Mouse (Mus musculus): ENCODE results near the gene AI182371. TPM values are rescaled to one million over a fixed set of nuclear protein-coding genes. Genes with fewer than 3 reads are reported as not detected.

The AI182371 gene
- polyA plus RNA-seq, 1 experiment, result 0.93 TPM

DNA sequence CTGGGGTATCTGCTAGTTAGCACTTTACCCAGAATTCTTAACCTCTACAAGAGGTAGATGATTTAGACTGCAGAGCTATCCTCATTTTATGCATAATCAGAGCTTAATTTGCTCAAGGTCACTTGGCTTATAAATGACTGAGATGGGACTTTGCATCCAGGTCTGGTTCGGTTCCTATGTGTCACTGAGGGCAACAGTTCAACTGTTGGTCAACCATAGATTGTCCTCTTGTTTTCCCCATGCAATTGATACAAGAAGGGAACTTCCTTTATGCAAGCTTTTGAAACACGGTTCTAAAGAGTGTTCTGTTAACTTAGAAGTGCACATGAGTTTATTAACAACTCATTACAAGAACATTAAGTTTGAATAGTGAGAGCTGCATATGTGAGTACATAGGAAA, 43.0 kb downstream of the AI182371 start:
- Histone ChIP-seq H3K27ac (ENCODE audit: insufficient read depth, low read length) (no peak overlapping the region), H3K4me1 (ENCODE audit: control insufficient read depth, insufficient read depth, low read length) (no peaks in the 10 kb centered on the region), H3K36me3 (ENCODE audit: control insufficient read depth, insufficient read depth, low read length, poor library complexity, severe bottlenecking) (no peaks in the 10 kb centered on the region), H3K9ac (ENCODE audit: low read depth, poor library complexity, severe bottlenecking) (no peak overlapping the region), H3K9me3 (replicated peaks; ENCODE audit: control insufficient read depth, insufficient read depth, low read length, poor library complexity, severe bottlenecking) (no peaks in the 10 kb centered on the region), H3K4me3 (ENCODE audit: low read depth, low read length) (no peak overlapping the region), H3K27me3 (ENCODE audit: control insufficient read depth, insufficient read depth, low read length, poor library complexity, severe bottlenecking) (no peaks in the 10 kb centered on the region)
- no peak for TF ChIP-seq POLR2A (IDR thresholded peaks at IDR 0.05; ENCODE audit: insufficient read depth, low read length)
- no peak for TF ChIP-seq CTCF (IDR thresholded peaks at IDR 0.05; ENCODE audit: low read depth, low read length)
- TF ChIP-seq EP300 (IDR thresholded peaks at IDR 0.05; ENCODE audit: insufficient read depth, low read depth, low read length), result no peak

DNA sequence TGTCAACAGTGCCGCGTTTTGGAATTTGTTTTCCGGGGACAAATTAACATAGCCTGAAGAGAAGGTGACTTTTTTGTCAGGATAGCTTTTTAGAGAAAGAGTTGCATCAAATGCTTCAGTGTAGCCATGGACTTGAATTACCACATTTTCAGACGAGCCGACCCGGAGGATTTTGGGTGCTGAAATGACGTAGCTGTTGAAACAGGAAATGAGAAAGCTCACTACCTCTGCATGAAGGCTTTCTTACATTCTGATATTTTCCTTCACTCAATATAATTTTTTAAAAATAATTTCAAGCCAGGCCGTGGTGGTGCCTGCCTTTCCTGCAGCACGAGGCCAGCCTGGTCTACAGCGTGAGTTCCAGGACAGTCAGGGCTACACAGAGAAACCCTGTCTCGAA, 44.1 kb downstream of the AI182371 start:
- no peak for TF ChIP-seq EP300 (IDR thresholded peaks at IDR 0.05; ENCODE audit: insufficient read depth, low read depth, low read length)
- TF ChIP-seq POLR2A (IDR thresholded peaks at IDR 0.05; ENCODE audit: insufficient read depth, low read length), result no peak
- no peak for TF ChIP-seq CTCF (IDR thresholded peaks at IDR 0.05; ENCODE audit: low read depth, low read length)
- Histone ChIP-seq H3K9ac (ENCODE audit: low read depth, poor library complexity, severe bottlenecking) (no peak overlapping the region), H3K4me1 (ENCODE audit: control insufficient read depth, insufficient read depth, low read length) (no peaks in the 10 kb centered on the region), H3K27ac (ENCODE audit: insufficient read depth, low read length) (no peak overlapping the region), H3K27me3 (ENCODE audit: control insufficient read depth, insufficient read depth, low read length, poor library complexity, severe bottlenecking) (no peaks in the 10 kb centered on the region), H3K36me3 (ENCODE audit: control insufficient read depth, insufficient read depth, low read length, poor library complexity, severe bottlenecking) (no peaks in the 10 kb centered on the region), H3K9me3 (replicated peaks; ENCODE audit: control insufficient read depth, insufficient read depth, low read length, poor library complexity, severe bottlenecking) (no peaks in the 10 kb centered on the region), H3K4me3 (ENCODE audit: low read depth, low read length) (no peak overlapping the region)

- no peaks in the 10 kb centered on the region for H3K4me1 ChIP-seq (ENCODE audit: control insufficient read depth, insufficient read depth, low read length)
- H3K27me3 ChIP-seq (ENCODE audit: control insufficient read depth, insufficient read depth, low read length, poor library complexity, severe bottlenecking), result no peaks in the 10 kb centered on the region
- no peak overlapping the region for H3K27ac ChIP-seq (ENCODE audit: insufficient read depth, low read length)
- TF ChIP-seq CTCF (IDR thresholded peaks at IDR 0.05; ENCODE audit: low read depth, low read length), result peak; percentile 48
- TF ChIP-seq EP300 (IDR thresholded peaks at IDR 0.05; ENCODE audit: insufficient read depth, low read depth, low read length), result no peak
- no peaks in the 10 kb centered on the region for H3K36me3 ChIP-seq (ENCODE audit: control insufficient read depth, insufficient read depth, low read length, poor library complexity, severe bottlenecking)
- no peaks in the 10 kb centered on the region for H3K9me3 ChIP-seq (replicated peaks; ENCODE audit: control insufficient read depth, insufficient read depth, low read length, poor library complexity, severe bottlenecking)
- no peak overlapping the region for H3K4me3 ChIP-seq (ENCODE audit: low read depth, low read length)
- no peak overlapping the region for H3K9ac ChIP-seq (ENCODE audit: low read depth, poor library complexity, severe bottlenecking)
Measured at GRCm38 (mm10) chr2:35048851-35049250, 52.5 kb downstream of the AI182371 start.

DNA sequence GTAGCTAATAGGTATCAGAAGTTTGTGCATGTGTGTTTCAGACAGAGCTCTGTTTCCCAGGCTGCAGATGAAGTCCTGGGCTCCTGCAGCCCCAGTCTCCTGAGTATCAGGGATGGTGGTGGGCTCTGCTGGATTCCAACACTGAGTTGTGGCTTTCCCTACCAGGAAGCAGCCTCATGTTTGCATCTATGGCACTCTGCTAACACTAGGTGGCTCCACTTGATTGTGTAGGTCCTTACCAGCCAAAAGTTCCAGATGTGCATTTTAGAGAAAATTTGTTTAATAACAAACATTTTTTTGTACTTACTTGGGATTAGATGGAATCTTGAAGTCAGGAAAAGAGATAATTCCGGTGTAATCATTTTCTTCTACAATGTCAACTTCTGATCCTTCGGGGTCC, 56.4 kb downstream of the AI182371 start:
- TF ChIP-seq POLR2A (IDR thresholded peaks at IDR 0.05; ENCODE audit: insufficient read depth, low read length) (no peak), CTCF (IDR thresholded peaks at IDR 0.05; ENCODE audit: low read depth, low read length) (peak; percentile 43)
- H3K9ac ChIP-seq (ENCODE audit: low read depth, poor library complexity, severe bottlenecking), result no peak overlapping the region
- no peaks in the 10 kb centered on the region for H3K9me3 ChIP-seq (replicated peaks; ENCODE audit: control insufficient read depth, insufficient read depth, low read length, poor library complexity, severe bottlenecking)
- H3K4me1 ChIP-seq (ENCODE audit: control insufficient read depth, insufficient read depth, low read length), result no peaks in the 10 kb centered on the region
- no peaks in the 10 kb centered on the region for H3K36me3 ChIP-seq (ENCODE audit: control insufficient read depth, insufficient read depth, low read length, poor library complexity, severe bottlenecking)
- H3K27ac ChIP-seq (ENCODE audit: insufficient read depth, low read length), result no peak overlapping the region
- no peaks in the 10 kb centered on the region for H3K27me3 ChIP-seq (ENCODE audit: control insufficient read depth, insufficient read depth, low read length, poor library complexity, severe bottlenecking)
- H3K4me3 ChIP-seq (ENCODE audit: low read depth, low read length), result no peak overlapping the region

- no peak for TF ChIP-seq EP300 (IDR thresholded peaks at IDR 0.05; ENCODE audit: insufficient read depth, low read depth, low read length)
- TF ChIP-seq CTCF (IDR thresholded peaks at IDR 0.05; ENCODE audit: low read depth, low read length), result no peak
- TF ChIP-seq POLR2A (IDR thresholded peaks at IDR 0.05; ENCODE audit: insufficient read depth, low read length), result no peak
- Histone ChIP-seq H3K27ac (ENCODE audit: insufficient read depth, low read length) (no peak overlapping the region), H3K4me1 (ENCODE audit: control insufficient read depth, insufficient read depth, low read length) (no peaks in the 10 kb centered on the region), H3K36me3 (ENCODE audit: control insufficient read depth, insufficient read depth, low read length, poor library complexity, severe bottlenecking) (no peaks in the 10 kb centered on the region), H3K9ac (ENCODE audit: low read depth, poor library complexity, severe bottlenecking) (no peak overlapping the region), H3K4me3 (ENCODE audit: low read depth, low read length) (no peak overlapping the region), H3K9me3 (replicated peaks; ENCODE audit: control insufficient read depth, insufficient read depth, low read length, poor library complexity, severe bottlenecking) (no peaks in the 10 kb centered on the region), H3K27me3 (ENCODE audit: control insufficient read depth, insufficient read depth, low read length, poor library complexity, severe bottlenecking) (no peaks in the 10 kb centered on the region)
Measured at GRCm38 (mm10) chr2:35038580-35039375, 62.6 kb downstream of the AI182371 start.

Other genes with a start within 250 kb of the AI182371 start
- 1.9 and 7.4 TPM in 2 replicates for gene Cutal, start 227.1 kb downstream of the AI182371 start, polyA plus RNA-seq (2011; ENCODE audit: insufficient read depth, insufficient read length, low read depth, missing spikeins)
- gene Psmd5, start 226.6 kb downstream of the AI182371 start, polyA plus RNA-seq (2011; ENCODE audit: insufficient read depth, insufficient read length, low read depth, missing spikeins), result 63.9 and 77.6 TPM in 2 replicates
- gene Phf19, start 187.5 kb downstream of the AI182371 start, polyA plus RNA-seq (2011; ENCODE audit: insufficient read depth, insufficient read length, low read depth, missing spikeins), result 10.3 and 11.8 TPM in 2 replicates
- 1.2 and 5.1 TPM in 2 replicates for gene Traf1, start 139.8 kb downstream of the AI182371 start, polyA plus RNA-seq (2011; ENCODE audit: insufficient read depth, insufficient read length, low read depth, missing spikeins)
- not detected in 2 replicates for gene Hc, start 40.1 kb downstream of the AI182371 start, polyA plus RNA-seq (2011; ENCODE audit: insufficient read depth, insufficient read length, low read depth, missing spikeins)
- gene Cntrl, start 7.9 kb upstream of the AI182371 start, polyA plus RNA-seq (2011; ENCODE audit: insufficient read depth, insufficient read length, low read depth, missing spikeins), result 48.2 and 49.0 TPM in 2 replicates
- 89.5 and 103 TPM in 2 replicates for gene Rab14, start 99.6 kb upstream of the AI182371 start, polyA plus RNA-seq (2011; ENCODE audit: insufficient read depth, insufficient read length, low read depth, missing spikeins)
- gene Gsn, start 154.8 kb upstream of the AI182371 start, polyA plus RNA-seq (2011; ENCODE audit: insufficient read depth, insufficient read length, low read depth, missing spikeins), result 46.9 and 48.8 TPM in 2 replicates
- 16.3 and 17.9 TPM in 2 replicates for gene Stom, start 235.4 kb upstream of the AI182371 start, polyA plus RNA-seq (2011; ENCODE audit: insufficient read depth, insufficient read length, low read depth, missing spikeins)

Measured in ES-Bruce4 (cell line).